Mouse (Mus musculus): ENCODE measurements at regions not wholly inside any gene's neighbourhood (a gene's known extent, or its start where the extent isn't known, plus 50 kb on each side); places are given as distances from the start of the nearest gene placed in this dataset.

DNA sequence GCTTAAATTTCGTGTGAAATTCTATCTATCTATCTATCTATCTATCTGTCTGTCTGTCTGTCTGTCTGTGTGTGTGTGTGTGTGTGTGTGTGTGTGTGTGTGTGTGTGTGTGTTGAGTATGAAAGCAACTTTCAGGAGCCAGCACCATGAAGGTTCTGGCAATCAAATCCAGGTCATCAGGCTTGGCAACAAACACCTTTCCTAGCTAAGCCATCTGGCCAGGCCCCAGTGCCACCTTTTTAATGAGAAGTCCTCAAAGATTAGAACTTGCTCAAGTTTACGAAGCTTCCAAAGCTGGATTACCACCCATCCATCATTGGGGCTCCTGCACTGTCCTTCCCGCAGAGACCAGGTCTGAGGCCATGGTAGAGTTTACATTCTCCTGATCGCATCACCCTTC is 325.0 kb downstream of the Gm49356 start:
- DNase-seq = no peak

DNA sequence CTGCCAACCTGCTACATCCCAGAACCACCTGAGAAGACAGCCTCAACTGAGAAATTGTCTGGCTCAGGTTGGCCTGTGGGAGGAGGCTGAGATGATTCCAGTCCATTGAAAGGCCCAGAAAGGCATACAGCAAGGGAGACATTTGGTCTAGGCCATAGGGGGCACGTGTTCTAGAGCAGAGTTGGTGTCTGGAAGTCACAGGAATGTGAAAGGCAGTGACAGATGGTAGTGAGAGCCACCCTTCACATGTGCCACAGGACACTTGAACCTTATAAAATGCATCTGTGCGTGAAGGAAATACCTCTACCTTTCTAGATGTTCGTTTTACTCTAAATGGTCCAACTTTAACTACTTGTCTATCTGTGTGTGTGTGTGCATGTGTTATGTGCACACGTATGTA is 326.1 kb downstream of the Gm49356 start:
- DNase-seq = no peak

DNA sequence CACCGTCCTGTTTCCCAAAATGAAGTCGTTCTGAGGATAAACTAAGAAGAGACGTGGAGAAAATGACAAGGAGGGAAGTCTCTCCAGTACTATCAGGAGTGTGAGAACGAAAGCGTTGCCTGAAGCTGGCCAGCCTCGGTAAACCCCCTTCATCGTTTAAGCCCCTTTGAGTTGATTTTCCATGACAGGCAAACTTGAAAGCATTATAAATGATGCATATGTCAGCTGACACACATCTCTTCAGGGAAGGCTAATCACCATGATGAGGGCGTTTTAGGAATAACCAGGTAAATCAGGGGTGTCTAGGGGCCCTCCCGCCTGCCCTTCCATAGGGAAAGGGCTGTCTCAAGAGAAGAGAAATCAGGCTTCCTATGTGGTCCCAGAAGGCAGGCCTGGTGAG is 328.4 kb downstream of the Gm49356 start:
- DNase-seq = no peak

GRCm38 (mm10) chr15:59218916-59219315 is 329.8 kb downstream of the Gm49356 start:
- DNase-seq = no peak

DNA sequence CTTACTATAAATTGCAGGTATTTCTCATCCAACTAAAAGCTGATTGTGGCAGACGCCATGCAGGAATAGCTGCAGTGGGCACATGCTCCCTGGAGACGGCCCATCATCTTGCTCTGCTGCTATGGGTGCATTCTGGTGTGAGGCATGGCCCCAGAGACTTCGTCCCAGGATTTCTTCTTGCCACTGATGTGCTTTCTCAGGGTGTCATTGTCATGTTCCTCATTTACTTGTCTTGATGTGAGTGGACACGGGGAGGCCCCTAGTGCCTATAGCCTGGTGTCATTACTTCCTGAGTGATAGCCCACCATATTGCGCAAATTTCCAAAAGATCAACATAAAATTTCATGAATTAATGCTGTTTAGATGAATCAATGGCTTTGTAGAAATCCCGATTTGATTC is 336.5 kb downstream of the Gm49356 start:
- no peak for DNase-seq

DNA sequence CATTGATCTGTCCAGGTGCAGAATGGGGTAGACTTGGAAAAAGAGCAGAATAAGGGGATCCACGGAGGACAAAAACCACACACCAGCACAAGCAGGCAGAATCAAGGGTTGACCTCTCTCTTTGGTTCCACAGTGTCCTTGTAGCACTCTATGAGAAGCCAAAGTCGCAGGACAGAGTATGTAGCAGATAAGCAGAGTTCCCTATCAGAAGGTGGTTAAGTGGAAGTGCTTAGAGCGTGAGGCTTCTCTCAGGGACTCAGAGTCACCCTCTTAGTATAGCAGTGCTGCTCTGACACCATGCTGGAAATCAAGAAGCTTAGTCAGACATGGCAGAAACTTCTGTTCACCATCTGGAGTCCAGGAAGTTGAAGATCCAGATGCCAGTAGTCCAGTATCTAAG is 338.2 kb downstream of the Gm49356 start:
- no peak for DNase-seq

DNA sequence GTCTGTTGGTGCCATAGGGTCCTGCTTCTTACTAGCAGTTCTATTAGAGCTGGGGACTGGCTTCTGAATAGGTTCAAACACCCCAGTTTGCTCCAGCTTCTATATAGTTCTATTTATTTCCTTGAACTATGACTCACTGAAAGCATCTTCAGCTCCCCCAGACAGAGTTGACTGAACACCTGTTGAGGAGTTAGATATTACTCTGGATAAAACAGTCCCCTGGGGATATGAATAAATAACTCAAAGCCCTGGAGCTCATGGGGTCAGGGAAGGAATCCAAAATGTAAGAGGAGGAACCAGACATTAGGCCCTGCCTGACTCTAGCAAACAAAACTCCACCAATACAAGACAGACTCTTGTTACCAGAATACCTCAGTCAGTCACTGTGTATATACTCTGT is 341.4 kb downstream of the Gm49356 start:
- peak; percentile 14 to 51 for DNase-seq

DNA sequence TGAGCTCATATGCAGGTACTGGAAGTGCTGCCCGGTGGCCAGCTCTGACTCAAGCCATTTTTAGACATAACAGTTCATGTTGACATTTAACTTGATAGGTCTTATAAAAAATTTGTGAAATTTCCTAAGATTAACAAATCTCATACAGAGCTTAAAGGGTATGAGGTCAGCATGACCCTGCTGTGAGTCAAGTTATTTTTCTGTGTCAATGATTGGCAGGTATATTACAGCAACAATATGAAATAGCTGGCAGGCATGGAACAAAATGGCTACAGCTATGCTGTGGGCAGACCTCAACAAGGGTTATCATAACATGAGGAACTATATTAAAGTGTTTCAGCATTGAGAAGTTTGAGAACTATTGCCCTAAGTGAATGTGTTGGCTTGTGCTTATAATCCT is 342.6 kb downstream of the Gm49356 start:
- no peak for DNase-seq

- DNase-seq = peak; percentile 32 to 79
Observed at GRCm38 (mm10) chr15:59232290-59232689, 343.2 kb downstream of the Gm49356 start.

- DNase-seq = no peak
Observed at GRCm38 (mm10) chr15:59237446-59238161, 348.5 kb downstream of the Gm49356 start.

- no peak for DNase-seq
Observed at GRCm38 (mm10) chr15:59241752-59242151, 352.7 kb downstream of the Gm49356 start.

- peak; percentile 57 to 64 for DNase-seq
Observed at GRCm38 (mm10) chr15:59245927-59246649, 357.0 kb downstream of the Gm49356 start.

- peak in 1 of 2 experiments; percentile 29 for DNase-seq
Observed at GRCm38 (mm10) chr15:59248477-59249260, 359.6 kb downstream of the Gm49356 start.

DNA sequence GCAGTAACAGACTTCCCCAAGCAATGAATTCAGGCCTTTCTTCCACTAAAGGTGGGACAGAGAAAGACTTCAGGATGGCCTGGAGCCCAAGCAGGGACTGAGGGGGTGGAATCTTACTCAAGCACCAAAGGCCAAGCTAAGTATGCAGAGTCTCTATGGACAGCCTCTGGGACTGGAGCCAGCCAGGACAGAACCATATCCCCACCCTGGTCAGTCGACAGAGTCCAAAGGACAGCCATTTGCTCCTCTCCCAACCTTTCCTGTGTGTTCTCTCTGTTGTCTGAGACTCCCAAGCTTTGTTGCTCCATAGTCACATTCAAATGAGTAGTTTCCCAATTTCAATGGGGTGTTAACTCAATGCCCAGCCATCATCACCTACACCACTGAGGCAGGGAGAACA is 372.3 kb downstream of the Gm49356 start:
- DNase-seq = peak; percentile 73 to 78

DNA sequence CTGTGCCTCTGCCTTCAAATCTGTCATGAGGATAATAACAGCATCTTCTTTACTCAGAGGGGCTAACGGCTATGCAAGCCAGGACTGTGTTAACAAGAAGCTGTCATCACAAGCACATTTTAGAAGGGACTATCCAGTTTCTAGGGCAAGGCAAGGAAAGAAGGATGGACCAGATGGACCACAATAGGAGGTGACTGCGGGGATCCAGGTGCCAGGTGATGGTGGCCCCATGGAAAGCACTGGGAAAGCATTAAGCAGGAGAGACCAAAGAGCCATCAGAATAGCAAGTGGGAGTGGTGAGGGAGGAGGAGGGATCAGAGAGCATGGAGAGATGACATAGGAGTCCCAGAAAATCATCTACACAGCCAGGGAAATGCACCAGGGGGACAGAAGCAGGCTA is 373.3 kb downstream of the Gm49356 start:
- DNase-seq = no peak

- DNase-seq = peak; percentile 49 to 61
Observed at GRCm38 (mm10) chr15:59263433-59264328, 374.6 kb downstream of the Gm49356 start.
